Mouse (Mus musculus): ENCODE measurements around the gene Sipa1. TPM values are rescaled to one million over a fixed set of nuclear protein-coding genes. Genes with fewer than 3 reads are reported as not detected.

The Sipa1 gene
- polyA plus RNA-seq, 1 experiment from 2014 or later: 19.1 TPM

- Histone ChIP-seq H3K36me3 (peaks cover 20% of the 10 kb centered on the region), H3K9ac (replicated peaks) (no peak overlapping the region), H3K27me3 (replicated peaks) (peaks cover 14% of the 10 kb centered on the region; the same call in 1 of the 2 replicates), H3K4me2 (no peak overlapping the region), H3K27ac (replicated peaks) (no peak overlapping the region), H3K9me3 (replicated peaks) (no peaks in the 10 kb centered on the region), H3K4me3 (replicated peaks) (no peak overlapping the region), H3K4me1 (peaks cover 25% of the 10 kb centered on the region)
- ATAC-seq (ENCODE audit: low FRiP score): no peak
- 96% methylated on average over 1 of the region's 1 CpGs for WGBS
These were observed 51.5 kb downstream of the Sipa1 start for GRCm38 (mm10) chr19:5611973-5612372.

DNA sequence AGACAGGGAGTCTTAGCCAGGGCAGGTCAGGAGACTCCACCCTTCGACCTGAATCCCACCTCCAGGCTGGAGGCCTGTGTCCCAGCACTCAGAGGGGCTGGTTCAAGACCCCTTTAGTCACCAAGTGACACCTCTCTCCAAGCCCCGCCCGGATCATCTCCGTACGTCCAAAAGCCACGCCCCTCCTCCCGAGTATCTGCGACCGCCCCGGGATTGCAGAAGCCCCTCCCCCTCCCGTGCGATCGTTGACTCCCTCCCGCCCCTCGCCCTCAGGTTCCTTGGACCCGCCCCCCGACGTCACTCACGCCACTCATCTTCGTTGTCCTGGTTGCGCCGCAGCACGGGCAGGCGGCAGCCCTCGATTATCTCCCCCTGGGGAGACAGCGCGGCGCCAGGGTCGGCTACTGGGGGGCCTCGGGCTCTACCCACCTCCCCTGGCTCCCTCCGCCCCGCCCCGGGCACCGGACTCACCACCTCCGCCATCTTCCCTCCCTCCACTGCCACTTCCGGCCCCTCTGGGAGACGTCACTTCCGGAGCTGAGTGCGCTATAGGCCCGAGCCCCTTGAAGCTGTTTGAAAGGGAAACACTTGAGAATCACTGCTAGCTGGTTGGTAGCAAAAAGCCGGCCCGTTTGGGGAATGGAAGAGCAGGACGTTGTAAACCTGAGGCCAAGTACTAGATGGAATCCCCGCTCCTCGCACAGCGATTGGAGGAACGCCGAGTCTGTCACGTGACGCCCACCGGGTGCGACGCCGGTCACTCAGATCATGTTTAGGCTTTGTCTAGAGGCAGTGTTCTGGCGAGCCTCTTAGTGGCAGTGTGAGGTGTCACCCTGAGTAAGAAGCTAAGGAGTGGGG lies 53.7 kb downstream of the Sipa1 start, which contains the start of gene Kat5:
TSS of gene Kat5 (minus strand) at position 691 of the 858 bp plus-strand sequence.
- Histone ChIP-seq H3K4me2 (peak within 1 kb of the TSS; percentile 72), H3K9ac (replicated peaks) (peak within 1 kb of the TSS; percentile 94), H3K9me3 (replicated peaks) (no peaks in the 10 kb centered on the region), H3K4me1 (peaks cover 32% of the 10 kb centered on the region), H3K27ac (replicated peaks) (peak within 1 kb of the TSS; percentile 99), H3K4me3 (replicated peaks) (peak within 1 kb of the TSS; percentile 72), H3K27me3 (replicated peaks) (no peaks in the 10 kb centered on the region; the same call in 1 of the 2 replicates), H3K36me3 (peaks cover 42% of the 10 kb centered on the region)
- ATAC-seq (ENCODE audit: low FRiP score): peak; percentile 94
- under 1% methylated on average over 50 of the region's 55 CpGs for WGBS

DNA sequence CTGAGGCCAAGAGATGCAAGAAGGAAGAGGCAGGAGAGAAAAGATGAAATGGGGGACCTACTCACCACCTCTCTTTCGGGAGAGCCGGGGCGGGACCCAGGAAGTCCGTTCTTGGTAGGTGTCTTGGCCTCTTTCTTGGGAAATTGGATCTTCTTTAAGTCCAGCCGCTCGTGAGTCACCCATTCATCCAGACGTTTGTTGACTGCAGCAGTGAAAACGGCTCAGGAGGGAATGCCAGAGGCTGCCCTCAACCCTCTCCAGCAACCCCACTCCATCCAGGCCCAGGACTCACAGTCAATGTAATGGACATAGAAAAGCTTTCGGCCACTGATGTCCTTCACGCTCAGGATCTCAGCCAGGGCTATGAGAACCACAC lies 54.3 kb downstream of the Sipa1 start:
- no peak for ATAC-seq (ENCODE audit: low FRiP score)
- H3K36me3 ChIP-seq: peaks cover 48% of the 10 kb centered on the region
- peak overlapping the region; percentile 72 for H3K4me3 ChIP-seq (replicated peaks)
- H3K27me3 ChIP-seq (replicated peaks): no peaks in the 10 kb centered on the region; the same call in 1 of the 2 replicates
- H3K9me3 ChIP-seq (replicated peaks): no peaks in the 10 kb centered on the region
- peak overlapping the region; percentile 99 for H3K27ac ChIP-seq (replicated peaks)
- 55% methylated on average over 10 of the region's 10 CpGs for WGBS
- peak overlapping the region; percentile 72 for H3K4me2 ChIP-seq
- peaks cover 36% of the 10 kb centered on the region for H3K4me1 ChIP-seq
- H3K9ac ChIP-seq (replicated peaks): peak overlapping the region; percentile 94

DNA sequence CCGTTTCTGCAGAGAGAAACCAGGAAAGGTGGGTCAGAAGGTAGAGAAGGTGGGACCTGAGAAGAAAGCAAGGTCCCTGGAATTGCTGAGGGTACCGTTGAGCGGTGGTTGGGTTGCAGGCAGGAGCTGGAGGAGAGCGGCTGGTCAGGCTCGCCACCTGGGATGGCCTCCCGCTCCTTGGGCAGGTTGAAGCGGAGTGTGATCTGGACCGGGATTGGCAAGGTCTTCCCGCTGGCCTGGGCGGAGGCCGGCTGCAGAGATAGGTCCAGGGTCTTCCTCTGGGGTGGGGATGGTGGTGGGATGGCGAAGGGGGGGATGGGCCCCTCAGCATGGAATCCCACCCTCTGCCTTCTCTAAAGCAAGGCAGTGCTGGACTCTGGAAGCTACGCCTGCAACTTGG lies 54.8 kb downstream of the Sipa1 start:
- WGBS: over 99% methylated on average over 13 of the region's 13 CpGs
- no peaks in the 10 kb centered on the region for H3K9me3 ChIP-seq (replicated peaks)
- peaks cover 52% of the 10 kb centered on the region for H3K36me3 ChIP-seq

GRCm38 (mm10) chr19:5607705-5608410 lies 55.6 kb downstream of the Sipa1 start:
- peaks cover 49% of the 10 kb centered on the region for H3K4me1 ChIP-seq
- peaks cover 61% of the 10 kb centered on the region for H3K36me3 ChIP-seq
- ATAC-seq (ENCODE audit: low FRiP score): no peak
- no peak overlapping the region for H3K27ac ChIP-seq (replicated peaks)
- H3K9me3 ChIP-seq (replicated peaks): no peaks in the 10 kb centered on the region
- H3K27me3 ChIP-seq (replicated peaks): no peaks in the 10 kb centered on the region
- no peak overlapping the region for H3K4me3 ChIP-seq (replicated peaks)
- H3K4me2 ChIP-seq: peak overlapping the region; percentile 72
- 95% methylated on average over 26 of the region's 26 CpGs for WGBS
- H3K9ac ChIP-seq (replicated peaks): no peak overlapping the region

More for the DNA sequence above, 54.8 kb downstream of the Sipa1 start:
- H3K27ac ChIP-seq (replicated peaks): peak overlapping the region; percentile 99; the same call in 1 of the 2 replicates
- H3K4me2 ChIP-seq: peak overlapping the region; percentile 72
- ATAC-seq (ENCODE audit: low FRiP score): no peak
- peaks cover 40% of the 10 kb centered on the region for H3K4me1 ChIP-seq
- H3K9ac ChIP-seq (replicated peaks): peak overlapping the region; percentile 94
- peak overlapping the region; percentile 72 for H3K4me3 ChIP-seq (replicated peaks)
- H3K27me3 ChIP-seq (replicated peaks): no peaks in the 10 kb centered on the region; the same call in 1 of the 2 replicates

DNA sequence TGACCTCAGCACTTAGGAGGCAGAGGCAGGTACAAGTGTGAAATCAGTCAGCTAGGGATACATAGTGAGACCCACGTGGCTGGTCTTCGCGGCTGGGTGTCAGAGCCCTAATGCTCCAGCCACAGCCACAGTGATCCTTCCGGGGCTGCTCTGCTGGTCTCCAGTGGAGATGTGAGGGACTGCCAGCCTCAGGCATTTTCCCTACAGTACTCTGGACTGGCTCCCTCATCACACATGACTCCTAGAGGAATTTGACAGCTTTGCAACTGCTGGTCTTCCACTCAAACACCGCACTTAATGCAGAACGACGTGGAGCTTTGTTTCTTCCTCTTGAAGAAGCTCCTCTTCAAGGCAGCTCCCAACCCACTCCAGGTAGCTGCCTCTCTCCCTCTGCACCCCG lies 57.3 kb downstream of the Sipa1 start:
- 85% methylated on average over 8 of the region's 8 CpGs for WGBS
- no peak overlapping the region for H3K27ac ChIP-seq (replicated peaks)
- peaks cover 61% of the 10 kb centered on the region for H3K36me3 ChIP-seq
- H3K4me3 ChIP-seq (replicated peaks): no peak overlapping the region
- H3K4me2 ChIP-seq: no peak overlapping the region
- H3K4me1 ChIP-seq: peaks cover 63% of the 10 kb centered on the region
- no peak for ATAC-seq (ENCODE audit: low FRiP score)
- H3K27me3 ChIP-seq (replicated peaks): no peaks in the 10 kb centered on the region
- H3K9ac ChIP-seq (replicated peaks): no peak overlapping the region
- H3K9me3 ChIP-seq (replicated peaks): no peaks in the 10 kb centered on the region

DNA sequence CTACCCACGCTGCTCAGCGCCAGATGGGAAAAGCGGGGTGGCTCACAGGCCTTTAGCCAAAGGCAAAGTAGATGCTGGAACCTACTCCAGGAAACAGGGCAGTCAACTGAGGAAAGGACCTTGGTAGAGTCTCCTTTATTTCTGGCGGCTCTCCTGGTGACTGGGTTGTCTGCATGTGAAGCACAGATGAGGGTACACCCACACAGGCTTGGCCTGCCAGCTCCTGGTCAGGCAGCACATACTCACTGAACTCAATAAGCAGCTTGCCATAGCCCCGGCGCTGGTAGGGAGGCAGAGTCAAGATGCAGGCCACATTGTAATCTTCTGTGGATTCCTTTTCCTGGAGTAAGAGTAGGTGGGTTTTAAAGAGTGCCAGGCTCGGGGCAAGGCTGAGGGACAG lies 58.4 kb downstream of the Sipa1 start:
- Histone ChIP-seq H3K4me2 (no peak overlapping the region), H3K4me1 (peaks cover 56% of the 10 kb centered on the region), H3K4me3 (replicated peaks) (no peak overlapping the region), H3K27me3 (replicated peaks) (no peaks in the 10 kb centered on the region), H3K9ac (replicated peaks) (no peak overlapping the region), H3K27ac (replicated peaks) (no peak overlapping the region), H3K9me3 (replicated peaks) (no peaks in the 10 kb centered on the region), H3K36me3 (peaks cover 61% of the 10 kb centered on the region)
- WGBS: 95% methylated on average over 7 of the region's 7 CpGs
- ATAC-seq (ENCODE audit: low FRiP score): no peak

GRCm38 (mm10) chr19:5603664-5604063 lies 59.8 kb downstream of the Sipa1 start:
- WGBS: 95% methylated on average over 7 of the region's 7 CpGs
- H3K4me2 ChIP-seq: no peak overlapping the region
- H3K4me3 ChIP-seq (replicated peaks): no peak overlapping the region
- no peaks in the 10 kb centered on the region for H3K9me3 ChIP-seq (replicated peaks)
- H3K27me3 ChIP-seq (replicated peaks): no peaks in the 10 kb centered on the region
- H3K27ac ChIP-seq (replicated peaks): no peak overlapping the region
- H3K36me3 ChIP-seq: peaks cover 58% of the 10 kb centered on the region
- no peak for ATAC-seq (ENCODE audit: low FRiP score)
- peaks cover 48% of the 10 kb centered on the region for H3K4me1 ChIP-seq
- no peak overlapping the region for H3K9ac ChIP-seq (replicated peaks)

GRCm38 (mm10) chr19:5601752-5602541 lies 61.6 kb downstream of the Sipa1 start, which contains the start of gene Rnaseh2c:
Rnaseh2c (plus strand) TSS chr19:5601873.
- Histone ChIP-seq H3K27ac (replicated peaks) (peak within 1 kb of the TSS; percentile 82), H3K4me3 (replicated peaks) (peak within 1 kb of the TSS; percentile 79), H3K4me2 (peak within 1 kb of the TSS; percentile 88), H3K9ac (replicated peaks) (peak within 1 kb of the TSS; percentile 94), H3K27me3 (replicated peaks) (no peaks in the 10 kb centered on the region), H3K9me3 (replicated peaks) (no peaks in the 10 kb centered on the region), H3K4me1 (peaks cover 40% of the 10 kb centered on the region), H3K36me3 (peaks cover 41% of the 10 kb centered on the region)
- under 1% methylated on average over 64 of the region's 64 CpGs for WGBS
- ATAC-seq (ENCODE audit: low FRiP score): peak; percentile 92

Data from neural tube, embryonic 15.5 days (tissue).